Mouse (Mus musculus): ENCODE results near the gene Fut11. TPM values are rescaled to one million over a fixed set of nuclear protein-coding genes. Genes with fewer than 3 reads are reported as not detected.

Fut11 gene
- total and polyA plus RNA-seq, 3 experiments, result 5.3 to 5.9 (median 5.3) TPM

GRCm38 (mm10) chr14:20707201-20708190 is 12.7 kb downstream of the Fut11 start, which contains the start of gene Zswim8:
TSS of gene Zswim8 (plus strand) at chr14:20707552.
- Histone ChIP-seq H3K4me3 (peak within 1 kb of the TSS; percentile 91), H3K4me1 (ENCODE audit: control insufficient read depth, insufficient read depth, low read length) (no peaks in the 10 kb centered on the region; the same call in none of the 2 replicates)
- intact Hi-C loops (cut with DNase I), result no loop called here

GRCm38 (mm10) chr14:20708239-20708638 is 13.5 kb downstream of the Fut11 start:
- peaks cover 3% of the 10 kb centered on the region for H3K79me2 ChIP-seq (replicated peaks; ENCODE audit: control insufficient read depth, insufficient read depth, low read length)
- peak overlapping the region; percentile 91 for H3K4me3 ChIP-seq
- no peak for DNase-seq
- peaks cover 3% of the 10 kb centered on the region; the same call in 1 of the 2 replicates for H3K36me3 ChIP-seq (ENCODE audit: control insufficient read depth, insufficient read depth, low read length)
- intact Hi-C loops (cut with DNase I), result no loop called here
- no peaks in the 10 kb centered on the region for H3K27me3 ChIP-seq (ENCODE audit: control insufficient read depth, insufficient read depth, low read length)
- peak overlapping the region; percentile 89 for H3K27ac ChIP-seq
- H3K4me1 ChIP-seq (ENCODE audit: control insufficient read depth, insufficient read depth, low read length), result no peaks in the 10 kb centered on the region; the same call in none of the 2 replicates
- peak overlapping the region; percentile 87 for H3K9ac ChIP-seq (ENCODE audit: low read depth, low read length)
- 2% methylated on average over 10 of the region's 10 CpGs for WGBS
- TF ChIP-seq CTCF (IDR thresholded peaks at IDR 0.05) (no peak), EP300 (IDR thresholded peaks at IDR 0.05; ENCODE audit: insufficient read depth, low read depth, low read length) (no peak), POLR2A (IDR thresholded peaks at IDR 0.05; ENCODE audit: insufficient read depth, low read depth, low read length) (no peak)

More at GRCm38 (mm10) chr14:20707201-20708190, 12.7 kb downstream of the Fut11 start, which contains the start of gene Zswim8:
- H3K27ac ChIP-seq, result peak within 1 kb of the TSS; percentile 89
- H3K9ac ChIP-seq (ENCODE audit: low read depth, low read length), result peak within 1 kb of the TSS; percentile 87
- WGBS, result under 1% methylated on average over 79 of the region's 80 CpGs
- H3K36me3 ChIP-seq (ENCODE audit: control insufficient read depth, insufficient read depth, low read length), result peaks cover 3% of the 10 kb centered on the region; the same call in 1 of the 2 replicates
- peaks cover 3% of the 10 kb centered on the region for H3K79me2 ChIP-seq (replicated peaks; ENCODE audit: control insufficient read depth, insufficient read depth, low read length)
- 0 out of 2 replicates have a peak, but pooled peaks have one; percentile 66 for TF ChIP-seq EP300 (IDR thresholded peaks at IDR 0.05; ENCODE audit: insufficient read depth, low read depth, low read length)
- TF ChIP-seq CTCF (IDR thresholded peaks at IDR 0.05), result peak; percentile 43
- TF ChIP-seq POLR2A (IDR thresholded peaks at IDR 0.05; ENCODE audit: insufficient read depth, low read depth, low read length), result peak; percentile 82
- DNase-seq, result peak; percentile 93 to 94
- no peaks in the 10 kb centered on the region for H3K27me3 ChIP-seq (ENCODE audit: control insufficient read depth, insufficient read depth, low read length)

GRCm38 (mm10) chr14:20713832-20714231 is 19.1 kb downstream of the Fut11 start:
- Histone ChIP-seq H3K36me3 (ENCODE audit: control insufficient read depth, insufficient read depth, low read length) (no peaks in the 10 kb centered on the region), H3K4me1 (ENCODE audit: control insufficient read depth, insufficient read depth, low read length) (no peaks in the 10 kb centered on the region; the same call in 1 of the 2 replicates), H3K79me2 (replicated peaks; ENCODE audit: control insufficient read depth, insufficient read depth, low read length) (no peaks in the 10 kb centered on the region), H3K4me3 (no peak overlapping the region), H3K9ac (ENCODE audit: low read depth, low read length) (no peak overlapping the region), H3K27ac (no peak overlapping the region), H3K27me3 (ENCODE audit: control insufficient read depth, insufficient read depth, low read length) (no peaks in the 10 kb centered on the region)
- intact Hi-C loops (cut with DNase I), result no loop called here
- DNase-seq, result no peak
- no peak for TF ChIP-seq CTCF (IDR thresholded peaks at IDR 0.05)
- TF ChIP-seq POLR2A (IDR thresholded peaks at IDR 0.05; ENCODE audit: insufficient read depth, low read depth, low read length), result no peak
- TF ChIP-seq EP300 (IDR thresholded peaks at IDR 0.05; ENCODE audit: insufficient read depth, low read depth, low read length), result no peak
- WGBS, result 37% methylated on average over 11 of the region's 11 CpGs

GRCm38 (mm10) chr14:20718443-20718842 is 23.7 kb downstream of the Fut11 start:
- Histone ChIP-seq H3K4me3 (no peak overlapping the region), H3K36me3 (ENCODE audit: control insufficient read depth, insufficient read depth, low read length) (no peaks in the 10 kb centered on the region), H3K79me2 (replicated peaks; ENCODE audit: control insufficient read depth, insufficient read depth, low read length) (no peaks in the 10 kb centered on the region; the same call in 1 of the 2 replicates), H3K9ac (ENCODE audit: low read depth, low read length) (no peak overlapping the region), H3K4me1 (ENCODE audit: control insufficient read depth, insufficient read depth, low read length) (no peaks in the 10 kb centered on the region), H3K27ac (no peak overlapping the region), H3K27me3 (ENCODE audit: control insufficient read depth, insufficient read depth, low read length) (no peaks in the 10 kb centered on the region)
- intact Hi-C loops (cut with DNase I), result no loop called here
- no peak for DNase-seq
- no peak for TF ChIP-seq CTCF (IDR thresholded peaks at IDR 0.05)
- TF ChIP-seq POLR2A (IDR thresholded peaks at IDR 0.05; ENCODE audit: insufficient read depth, low read depth, low read length), result no peak
- TF ChIP-seq EP300 (IDR thresholded peaks at IDR 0.05; ENCODE audit: insufficient read depth, low read depth, low read length), result no peak
- WGBS, result 91% methylated on average over 10 of the region's 10 CpGs

GRCm38 (mm10) chr14:20719767-20720166 is 25.0 kb downstream of the Fut11 start:
- Histone ChIP-seq H3K9ac (ENCODE audit: low read depth, low read length) (no peak overlapping the region), H3K27me3 (ENCODE audit: control insufficient read depth, insufficient read depth, low read length) (no peaks in the 10 kb centered on the region), H3K27ac (no peak overlapping the region), H3K36me3 (ENCODE audit: control insufficient read depth, insufficient read depth, low read length) (no peaks in the 10 kb centered on the region), H3K79me2 (replicated peaks; ENCODE audit: control insufficient read depth, insufficient read depth, low read length) (no peaks in the 10 kb centered on the region; the same call in 1 of the 2 replicates), H3K4me3 (no peak overlapping the region), H3K4me1 (ENCODE audit: control insufficient read depth, insufficient read depth, low read length) (no peaks in the 10 kb centered on the region)
- 91% methylated on average over 12 of the region's 12 CpGs for WGBS
- no peak for TF ChIP-seq EP300 (IDR thresholded peaks at IDR 0.05; ENCODE audit: insufficient read depth, low read depth, low read length)
- TF ChIP-seq CTCF (IDR thresholded peaks at IDR 0.05), result no peak
- no peak for TF ChIP-seq POLR2A (IDR thresholded peaks at IDR 0.05; ENCODE audit: insufficient read depth, low read depth, low read length)
- no peak for DNase-seq
- intact Hi-C loops (cut with DNase I), result no loop called here

Measured in heart, adult 2 months (tissue).